Mouse (Mus musculus): ENCODE results near the gene Sorcs2. TPM values are rescaled to one million over a fixed set of nuclear protein-coding genes. Genes with fewer than 3 reads are reported as not detected.
A peak's percentile ranks its signal among the peaks of the same experiment; 100 is the strongest.

Gene Sorcs2
- polyA plus RNA-seq, 1 experiment = 5.7 TPM

- DNase-seq = no peak
- Histone ChIP-seq H3K27ac (ENCODE audit: control insufficient read depth, insufficient read depth, low read length) (no peak overlapping the region; the same call in 1 of the 2 replicates), H3K36me3 (ENCODE audit: control insufficient read depth, insufficient read depth, low read length) (no peaks in the 10 kb centered on the region), H3K27me3 (ENCODE audit: control insufficient read depth, insufficient read depth, low read length) (no peaks in the 10 kb centered on the region), H3K4me1 (replicated peaks; ENCODE audit: control insufficient read depth, insufficient read depth, low read length) (peaks cover 68% of the 10 kb centered on the region), H3K4me3 (ENCODE audit: control insufficient read depth, insufficient read depth, low read length) (no peak overlapping the region)
- TF ChIP-seq CTCF (IDR thresholded peaks at IDR 0.05; ENCODE audit: borderline replicate concordance, control insufficient read depth, extremely low read depth, insufficient read depth, low read length, poor library complexity) (no peak), POLR2A (IDR thresholded peaks at IDR 0.05; ENCODE audit: control insufficient read depth, extremely low read depth, insufficient read depth, low read length, poor library complexity) (no peak)
- 56% methylated on average over 3 of the region's 3 CpGs for WGBS
Observed at GRCm38 (mm10) chr5:36367181-36367610, 30.7 kb downstream of the Sorcs2 start.

GRCm38 (mm10) chr5:36361749-36362148 is 36.2 kb downstream of the Sorcs2 start:
- Histone ChIP-seq H3K36me3 (ENCODE audit: control insufficient read depth, insufficient read depth, low read length) (no peaks in the 10 kb centered on the region), H3K4me3 (ENCODE audit: control insufficient read depth, insufficient read depth, low read length) (no peak overlapping the region), H3K4me1 (replicated peaks; ENCODE audit: control insufficient read depth, insufficient read depth, low read length) (peaks cover 54% of the 10 kb centered on the region), H3K27me3 (ENCODE audit: control insufficient read depth, insufficient read depth, low read length) (no peaks in the 10 kb centered on the region), H3K27ac (ENCODE audit: control insufficient read depth, insufficient read depth, low read length) (no peak overlapping the region)
- 70% methylated on average over 7 of the region's 7 CpGs for WGBS
- TF ChIP-seq CTCF (IDR thresholded peaks at IDR 0.05; ENCODE audit: borderline replicate concordance, control insufficient read depth, extremely low read depth, insufficient read depth, low read length, poor library complexity) (no peak), POLR2A (IDR thresholded peaks at IDR 0.05; ENCODE audit: control insufficient read depth, extremely low read depth, insufficient read depth, low read length, poor library complexity) (no peak)
- DNase-seq = no peak

DNA sequence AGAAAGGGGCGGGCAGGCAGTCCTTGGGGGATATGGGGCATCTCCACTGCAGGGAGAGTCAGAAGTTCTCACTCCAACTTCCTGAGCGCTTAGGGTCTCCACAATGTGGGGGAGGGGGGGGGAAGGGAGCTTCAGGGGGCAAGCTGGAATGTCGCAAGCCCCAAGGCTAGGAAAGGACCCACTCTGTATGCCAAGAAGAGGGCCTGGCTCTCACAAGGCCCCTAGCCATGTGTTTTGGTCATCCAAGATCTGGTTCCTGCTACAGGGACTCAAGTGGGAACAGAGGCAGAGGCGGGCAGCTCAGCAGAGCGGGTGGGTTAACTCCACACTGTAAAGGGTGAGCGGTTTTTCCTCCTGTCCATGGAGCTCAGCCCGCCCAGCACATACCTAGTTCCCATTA is 37.6 kb downstream of the Sorcs2 start:
- Histone ChIP-seq H3K4me1 (replicated peaks; ENCODE audit: control insufficient read depth, insufficient read depth, low read length) (peaks cover 49% of the 10 kb centered on the region), H3K36me3 (ENCODE audit: control insufficient read depth, insufficient read depth, low read length) (no peaks in the 10 kb centered on the region), H3K27me3 (ENCODE audit: control insufficient read depth, insufficient read depth, low read length) (no peaks in the 10 kb centered on the region), H3K4me3 (ENCODE audit: control insufficient read depth, insufficient read depth, low read length) (no peak overlapping the region), H3K27ac (ENCODE audit: control insufficient read depth, insufficient read depth, low read length) (no peak overlapping the region)
- no peak for DNase-seq
- no peak for TF ChIP-seq CTCF (IDR thresholded peaks at IDR 0.05; ENCODE audit: borderline replicate concordance, control insufficient read depth, extremely low read depth, insufficient read depth, low read length, poor library complexity)
- no peak for TF ChIP-seq POLR2A (IDR thresholded peaks at IDR 0.05; ENCODE audit: control insufficient read depth, extremely low read depth, insufficient read depth, low read length, poor library complexity)
- WGBS = 97% methylated on average over 7 of the region's 7 CpGs

DNA sequence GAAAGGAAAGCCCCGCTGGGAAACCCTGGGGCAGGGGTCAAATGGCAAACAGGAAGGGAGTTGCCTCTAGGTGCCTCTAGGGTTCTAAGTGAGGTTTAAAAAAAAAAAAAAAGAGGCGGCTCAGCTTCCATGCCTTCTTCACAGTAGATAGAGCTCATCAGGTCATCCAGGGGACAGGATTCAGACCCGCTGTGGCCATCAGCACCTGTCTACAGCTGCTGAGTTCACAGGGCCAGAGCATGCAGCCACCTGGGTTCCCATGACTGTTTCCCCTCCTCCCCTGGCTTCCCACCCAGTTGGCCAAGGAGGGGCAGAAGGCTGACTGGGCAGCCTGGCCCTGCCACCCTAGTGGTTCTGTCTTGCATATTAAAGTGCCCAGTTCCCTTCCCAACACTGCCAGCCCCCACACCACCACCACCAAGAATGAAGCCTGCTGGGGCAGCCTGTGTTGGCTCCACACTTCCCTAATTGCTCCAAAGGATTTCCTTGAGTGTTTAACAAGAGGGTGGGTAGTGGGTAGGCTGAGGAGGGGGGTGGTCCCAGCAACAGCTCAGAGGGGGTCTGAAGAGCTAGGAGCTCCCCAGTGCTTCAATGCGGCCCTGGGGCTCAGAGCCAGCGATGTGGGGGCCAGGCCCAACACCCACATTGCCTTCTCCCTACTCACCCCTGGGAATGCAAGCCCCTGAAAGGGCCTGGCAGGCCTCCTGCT is 38.2 kb downstream of the Sorcs2 start:
- no peak for DNase-seq
- Histone ChIP-seq H3K4me1 (replicated peaks; ENCODE audit: control insufficient read depth, insufficient read depth, low read length) (peaks cover 47% of the 10 kb centered on the region), H3K27me3 (ENCODE audit: control insufficient read depth, insufficient read depth, low read length) (no peaks in the 10 kb centered on the region), H3K36me3 (ENCODE audit: control insufficient read depth, insufficient read depth, low read length) (no peaks in the 10 kb centered on the region), H3K27ac (ENCODE audit: control insufficient read depth, insufficient read depth, low read length) (no peak overlapping the region), H3K4me3 (ENCODE audit: control insufficient read depth, insufficient read depth, low read length) (no peak overlapping the region)
- 81% methylated on average over 5 of the region's 5 CpGs for WGBS
- no peak for TF ChIP-seq POLR2A (IDR thresholded peaks at IDR 0.05; ENCODE audit: control insufficient read depth, extremely low read depth, insufficient read depth, low read length, poor library complexity)
- TF ChIP-seq CTCF (IDR thresholded peaks at IDR 0.05; ENCODE audit: borderline replicate concordance, control insufficient read depth, extremely low read depth, insufficient read depth, low read length, poor library complexity) = no peak

DNA sequence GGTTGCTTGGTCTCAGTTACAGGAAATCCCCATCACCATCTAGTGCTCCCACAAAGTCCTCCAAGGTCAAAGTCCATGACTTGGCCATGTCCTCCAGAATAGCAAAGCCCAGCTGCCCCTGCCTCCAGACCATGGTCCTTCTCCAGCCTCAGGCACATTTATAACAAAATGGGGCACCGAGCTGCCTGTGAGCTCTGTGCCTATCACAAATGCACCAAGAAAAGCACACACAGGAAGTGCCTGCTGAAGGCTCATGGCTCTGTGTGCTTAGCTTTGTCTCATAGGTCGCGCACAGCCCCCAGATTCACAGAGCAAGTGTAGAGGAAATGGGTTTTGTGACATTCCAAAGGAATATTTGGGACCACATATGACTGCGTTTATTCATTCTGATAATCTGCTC is 39.8 kb downstream of the Sorcs2 start:
- Histone ChIP-seq H3K27ac (ENCODE audit: control insufficient read depth, insufficient read depth, low read length) (peak overlapping the region; percentile 69; the same call in 1 of the 2 replicates), H3K27me3 (ENCODE audit: control insufficient read depth, insufficient read depth, low read length) (no peaks in the 10 kb centered on the region), H3K4me3 (ENCODE audit: control insufficient read depth, insufficient read depth, low read length) (no peak overlapping the region), H3K4me1 (replicated peaks; ENCODE audit: control insufficient read depth, insufficient read depth, low read length) (peaks cover 38% of the 10 kb centered on the region), H3K36me3 (ENCODE audit: control insufficient read depth, insufficient read depth, low read length) (no peaks in the 10 kb centered on the region)
- no peak for TF ChIP-seq CTCF (IDR thresholded peaks at IDR 0.05; ENCODE audit: borderline replicate concordance, control insufficient read depth, extremely low read depth, insufficient read depth, low read length, poor library complexity)
- no peak for TF ChIP-seq POLR2A (IDR thresholded peaks at IDR 0.05; ENCODE audit: control insufficient read depth, extremely low read depth, insufficient read depth, low read length, poor library complexity)
- DNase-seq = no peak
- 54% methylated on average over 4 of the region's 4 CpGs for WGBS

DNA sequence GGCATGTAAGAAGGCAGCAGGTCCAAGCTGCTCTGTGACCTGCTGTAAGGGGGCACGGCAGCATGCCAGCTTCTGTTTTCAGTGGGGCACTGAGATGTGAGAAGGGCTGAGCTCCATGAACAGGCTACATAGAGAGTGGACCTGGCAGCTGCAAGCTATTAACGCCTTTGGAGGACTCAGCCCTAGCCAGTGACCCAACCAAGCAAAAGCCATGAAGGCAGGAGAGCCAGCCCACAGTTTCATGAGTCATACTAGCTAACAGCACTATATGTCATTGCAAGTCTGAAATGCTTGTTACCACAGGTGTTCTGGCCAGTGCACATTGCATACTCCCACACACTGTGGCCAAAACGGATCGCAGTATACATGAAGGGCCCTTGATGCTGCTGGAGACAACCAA is 41.3 kb downstream of the Sorcs2 start:
- H3K4me3 ChIP-seq (ENCODE audit: control insufficient read depth, insufficient read depth, low read length) = no peak overlapping the region
- TF ChIP-seq POLR2A (IDR thresholded peaks at IDR 0.05; ENCODE audit: control insufficient read depth, extremely low read depth, insufficient read depth, low read length, poor library complexity) = no peak
- TF ChIP-seq CTCF (IDR thresholded peaks at IDR 0.05; ENCODE audit: borderline replicate concordance, control insufficient read depth, extremely low read depth, insufficient read depth, low read length, poor library complexity) = no peak
- no peak for DNase-seq
- H3K4me1 ChIP-seq (replicated peaks; ENCODE audit: control insufficient read depth, insufficient read depth, low read length) = peaks cover 26% of the 10 kb centered on the region
- no peak overlapping the region for H3K27ac ChIP-seq (ENCODE audit: control insufficient read depth, insufficient read depth, low read length)
- H3K36me3 ChIP-seq (ENCODE audit: control insufficient read depth, insufficient read depth, low read length) = no peaks in the 10 kb centered on the region
- WGBS = 93% methylated on average over 4 of the region's 4 CpGs
- no peaks in the 10 kb centered on the region for H3K27me3 ChIP-seq (ENCODE audit: control insufficient read depth, insufficient read depth, low read length)

All from thymus, adult 2 months (tissue).